Mouse (Mus musculus): ENCODE measurements around the gene Adgrf3. TPM values are rescaled to one million over a fixed set of nuclear protein-coding genes. Genes with fewer than 3 reads are reported as not detected.

The Adgrf3 gene
- polyA plus RNA-seq, 1 experiment from 2014 or later, result 0.37 TPM

DNA sequence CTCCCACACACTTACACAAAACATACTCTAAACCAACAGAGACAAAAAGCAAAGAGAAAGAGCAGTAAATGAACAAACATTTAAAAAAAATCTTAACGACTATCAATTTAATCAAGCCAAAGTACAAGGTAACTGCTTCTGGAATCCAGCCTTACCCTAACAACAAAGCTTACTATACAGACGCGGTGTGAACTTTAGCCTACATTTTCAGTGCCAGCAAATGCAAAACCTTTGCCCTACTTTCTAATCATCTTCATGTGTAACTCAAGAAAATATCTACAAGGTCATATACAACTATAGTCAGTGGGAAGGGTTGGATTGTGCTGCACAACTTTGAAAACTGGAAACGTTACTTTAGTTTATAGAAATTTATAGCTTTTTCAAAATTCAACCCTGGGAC, 53.5 kb downstream of the Adgrf3 start:
- no peak for ATAC-seq (ENCODE audit: insufficient read depth, low FRiP score)
- no peaks in the 10 kb centered on the region for H3K27me3 ChIP-seq (ENCODE audit: control insufficient read depth, insufficient read depth, low read length)
- 0 out of 2 replicates have a peak, but pooled peaks cover under 1% of the 10 kb centered on the region for H3K36me3 ChIP-seq (ENCODE audit: control insufficient read depth, insufficient read depth, low read length)
- peak overlapping the region; percentile 34; the same call in 1 of the 2 replicates for H3K4me2 ChIP-seq (ENCODE audit: low read depth, low read length)
- H3K4me3 ChIP-seq (replicated peaks; ENCODE audit: low read length), result no peak overlapping the region
- WGBS, result 62% methylated on average over 4 of the region's 4 CpGs
- H3K4me1 ChIP-seq (ENCODE audit: control insufficient read depth, insufficient read depth, low read length), result peaks cover 20% of the 10 kb centered on the region
- H3K27ac ChIP-seq (ENCODE audit: low read length), result no peak overlapping the region
- no peaks in the 10 kb centered on the region for H3K9me3 ChIP-seq (replicated peaks; ENCODE audit: control insufficient read depth, low read length)
- no peak overlapping the region for H3K9ac ChIP-seq (ENCODE audit: low read length)

GRCm38 (mm10) chr5:30148133-30148920, 57.2 kb downstream of the Adgrf3 start:
- Histone ChIP-seq H3K36me3 (ENCODE audit: control insufficient read depth, insufficient read depth, low read length) (peaks cover 14% of the 10 kb centered on the region; the same call in 1 of the 2 replicates), H3K27ac (ENCODE audit: low read length) (no peak overlapping the region), H3K27me3 (ENCODE audit: control insufficient read depth, insufficient read depth, low read length) (no peaks in the 10 kb centered on the region), H3K4me2 (ENCODE audit: low read depth, low read length) (no peak overlapping the region), H3K4me3 (replicated peaks; ENCODE audit: low read length) (no peak overlapping the region), H3K9me3 (replicated peaks; ENCODE audit: control insufficient read depth, low read length) (no peaks in the 10 kb centered on the region), H3K9ac (ENCODE audit: low read length) (no peak overlapping the region), H3K4me1 (ENCODE audit: control insufficient read depth, insufficient read depth, low read length) (peaks cover 10% of the 10 kb centered on the region)
- 74% methylated on average over 5 of the region's 5 CpGs for WGBS
- ATAC-seq (ENCODE audit: insufficient read depth, low FRiP score), result no peak

- ATAC-seq (ENCODE audit: insufficient read depth, low FRiP score), result no peak
- Histone ChIP-seq H3K4me1 (ENCODE audit: control insufficient read depth, insufficient read depth, low read length) (peaks cover 5% of the 10 kb centered on the region; the same call in 1 of the 2 replicates), H3K9ac (ENCODE audit: low read length) (no peak overlapping the region), H3K36me3 (ENCODE audit: control insufficient read depth, insufficient read depth, low read length) (peaks cover 22% of the 10 kb centered on the region; the same call in 1 of the 2 replicates), H3K4me2 (ENCODE audit: low read depth, low read length) (no peak overlapping the region), H3K9me3 (replicated peaks; ENCODE audit: control insufficient read depth, low read length) (no peaks in the 10 kb centered on the region), H3K4me3 (replicated peaks; ENCODE audit: low read length) (no peak overlapping the region), H3K27ac (ENCODE audit: low read length) (no peak overlapping the region), H3K27me3 (ENCODE audit: control insufficient read depth, insufficient read depth, low read length) (no peaks in the 10 kb centered on the region)
- 80% methylated on average over 6 of the region's 6 CpGs for WGBS
These were observed 59.0 kb downstream of the Adgrf3 start for GRCm38 (mm10) chr5:30146526-30146925.

MicroRNA genes within 50 kb of the gene (microRNA counts, 519-probe panel; counts per million panel counts)
- 1,501 counts per million, percentile 17 among the panel's probes with 10 or more counts for microRNA mmu-miR-1960

Small RNA genes within 50 kb of the gene (microRNA-seq; reads per million reads assigned to microRNA genes)
- gene Mir1960, result 1.5 reads per million

Other genes with a start within 250 kb of the Adgrf3 start
- gene Il6, start 192.6 kb downstream of the Adgrf3 start, polyA plus RNA-seq (2015; fragmentation: Nextera tagmentation; extraction: Ambion mirVana), result 0.16 and 0.22 TPM in 2 replicates
- 217 and 232 TPM in 2 replicates for gene Tyms, start 132.1 kb downstream of the Adgrf3 start, polyA plus RNA-seq (2015; fragmentation: Nextera tagmentation; extraction: Ambion mirVana)
- gene Garem2, start 100.6 kb downstream of the Adgrf3 start, polyA plus RNA-seq (2015; fragmentation: Nextera tagmentation; extraction: Ambion mirVana), result 0.07 and 0.12 TPM in 2 replicates
- not detected in 2 replicates for gene 3110082J24Rik, start 99.6 kb downstream of the Adgrf3 start, polyA plus RNA-seq (2015; fragmentation: Nextera tagmentation; extraction: Ambion mirVana)
- 173 and 174 TPM in 2 replicates for gene Hadha, start 50.6 kb downstream of the Adgrf3 start, polyA plus RNA-seq (2015; fragmentation: Nextera tagmentation; extraction: Ambion mirVana)
- 212 and 217 TPM in 2 replicates for gene Hadhb, start 50.5 kb downstream of the Adgrf3 start, polyA plus RNA-seq (2015; fragmentation: Nextera tagmentation; extraction: Ambion mirVana)
- gene Selenoi, start 26.9 kb upstream of the Adgrf3 start, polyA plus RNA-seq (2015; fragmentation: Nextera tagmentation; extraction: Ambion mirVana), result 21.4 and 26.7 TPM in 2 replicates
- gene Drc1, start 75.7 kb upstream of the Adgrf3 start, polyA plus RNA-seq (2015; fragmentation: Nextera tagmentation; extraction: Ambion mirVana), result 0.59 and 1.4 TPM in 2 replicates